Mouse (Mus musculus) embryonic facial prominence, embryonic 10.5 days (tissue): ENCODE results near the gene Ncam1. TPM values are rescaled to one million over a fixed set of nuclear protein-coding genes. Genes with fewer than 3 reads are reported as not detected.

ENCODE experiments used
- DNase-seq: peaks from one replicate; pipeline ENCODE4 v3.0.0-alpha.2; 2017; ENCODE audit warnings: low spot score
- H3K27ac ChIP-seq: fragments of 300-500 bp; sonication (generic); replicated peaks from 2 replicates; pipeline ENCODE4 v1.5.1; 2016; ENCODE audit warnings: mild to moderate bottlenecking
- H3K27me3 ChIP-seq: fragments of 300-500 bp; sonication (generic); replicated peaks from 2 replicates; pipeline ENCODE4 v1.6.1; 2016; ENCODE audit warnings: low read depth, mild to moderate bottlenecking; ENCODE audit not compliant: poor library complexity, severe bottlenecking
- H3K36me3 ChIP-seq: fragments of 300-500 bp; sonication (generic); replicated peaks from 2 replicates; pipeline ENCODE4 v1.6.1; 2016; ENCODE audit warnings: mild to moderate bottlenecking, moderate library complexity
- H3K4me1 ChIP-seq: fragments of 300-500 bp; sonication (generic); 2 replicates; pipeline ENCODE4 v1.6.1; 2016
- H3K4me3 ChIP-seq: fragments of 300-500 bp; sonication (generic); 2 replicates; pipeline ENCODE4 v1.5.1; 2016; ENCODE audit warnings: mild to moderate bottlenecking, moderate library complexity
- H3K9me3 ChIP-seq: fragments of 300-500 bp; sonication (generic); 2 replicates; pipeline ENCODE4 v1.6.1; 2016; ENCODE audit warnings: mild to moderate bottlenecking
- WGBS: fragments of 180-500 bp; shearing (Covaris S2); methylation state at CpG from one replicate; pipeline ENCODE4 v1.1.7; 2016; 5-methylcytosine and 5-hydroxymethylcytosine counted together
- polyA plus RNA-seq: library from polyadenylated mRNA; unstranded; fragments of >200 nt; fragmentation: Nextera tagmentation; extraction: Ambion mirVana; gene quantifications from 2 replicates; pipeline ENCODE4 v1.2.1, GENCODE M21; 2016

Gene Ncam1
- polyA plus RNA-seq, 1 experiment from 2014 or later, result 39.1 TPM

DNA sequence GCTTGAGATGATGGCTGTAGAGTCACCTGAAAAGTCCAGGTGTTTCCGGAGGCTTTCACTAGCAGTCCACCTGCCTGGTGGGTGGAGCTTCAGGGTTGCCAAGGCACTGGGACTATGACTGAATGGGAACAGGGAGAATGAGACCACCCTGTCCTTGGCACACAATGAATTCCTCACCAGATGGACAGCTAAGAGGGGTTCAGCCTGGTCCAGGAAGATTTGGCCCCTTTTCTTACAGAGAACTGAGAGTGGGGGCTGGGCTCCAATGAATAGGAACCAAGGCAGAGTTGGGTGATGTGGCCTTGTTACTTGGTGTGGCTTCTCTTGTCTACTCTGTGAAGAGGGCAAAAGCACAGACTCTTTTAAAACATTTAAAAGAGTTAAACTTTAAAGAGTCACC is 346.3 kb downstream of the Ncam1 start:
- no peak overlapping the region for H3K4me3 ChIP-seq
- DNase-seq, result no peak
- 96% methylated on average over 1 of the region's 1 CpGs for WGBS
- no peaks in the 10 kb centered on the region for H3K27me3 ChIP-seq
- no peaks in the 10 kb centered on the region for H3K36me3 ChIP-seq
- H3K27ac ChIP-seq, result no peak overlapping the region
- no peaks in the 10 kb centered on the region for H3K9me3 ChIP-seq
- H3K4me1 ChIP-seq, result 0 out of 2 replicates have a peak, but pooled peaks cover 6% of the 10 kb centered on the region
